Mouse (Mus musculus) small intestine, adult 2 months (tissue): ENCODE measurements around the gene Gm21915. TPM values are rescaled to one million over a fixed set of nuclear protein-coding genes. Genes with fewer than 3 reads are reported as not detected.

Experiments
- H3K27ac ChIP-seq: fragments of 200-500 bp; 2 replicates; pipeline ENCODE4 v1.5.1; 2012; ENCODE audit warnings: low read depth, low read length, control low read depth, inconsistent platforms; ENCODE audit not compliant: insufficient read depth
- H3K27me3 ChIP-seq: fragments of 200-500 bp; 2 replicates; pipeline ENCODE4 v1.6.1; 2012; ENCODE audit warnings: mild to moderate bottlenecking, moderate library complexity, low read length, inconsistent platforms; ENCODE audit not compliant: control insufficient read depth, insufficient read depth
- H3K36me3 ChIP-seq: fragments of 200-500 bp; 2 replicates; pipeline ENCODE4 v1.6.1; 2012; ENCODE audit warnings: mild to moderate bottlenecking, low read length, control low read depth, inconsistent platforms; ENCODE audit not compliant: control insufficient read depth, insufficient read depth
- H3K4me1 ChIP-seq: fragments of 200-500 bp; 2 replicates; pipeline ENCODE4 v1.6.1; 2012; ENCODE audit warnings: low read length, inconsistent platforms, mixed read lengths; ENCODE audit not compliant: control insufficient read depth, insufficient read depth, insufficient read length
- H3K4me3 ChIP-seq: fragments of 200-500 bp; 2 replicates; pipeline ENCODE4 v1.5.1; 2012; ENCODE audit warnings: low read depth, mild to moderate bottlenecking, control low read depth, inconsistent platforms, low read length, moderate library complexity
- CTCF ChIP-seq: fragments of 200-500 bp; IDR thresholded peaks from 2 replicates; pipeline ENCODE4 v1.5.1; 2012; ENCODE audit warnings: low read depth, mild to moderate bottlenecking, control low read depth, inconsistent platforms, low read length, moderate library complexity, mixed read lengths; ENCODE audit not compliant: insufficient replicate concordance, insufficient read length; ENCODE audit errors: extremely low read depth
- POLR2A ChIP-seq: fragments of 200-500 bp; IDR thresholded peaks from 2 replicates; pipeline ENCODE4 v1.6.1; 2012; ENCODE audit warnings: low read depth, mild to moderate bottlenecking, control low read depth, inconsistent platforms, low read length, moderate library complexity
- WGBS: fragments of 180-500 bp; shearing (Covaris S2); methylation state at CpG from one replicate; pipeline ENCODE4 v1.1.7; 2018; 5-methylcytosine and 5-hydroxymethylcytosine counted together
- polyA plus RNA-seq: library from polyadenylated mRNA; depleted of rRNA; stranded (reverse); fragments of >200 nt; gene quantifications from 2 replicates; pipeline ENCODE4 v1.2.3, GENCODE M21; 2012; rRNA removed

The Gm21915 gene
- polyA plus RNA-seq, 1 experiment = not detected

- WGBS = 50% methylated on average over 18 of the region's 18 CpGs
- no peak overlapping the region for H3K27ac ChIP-seq
- H3K4me3 ChIP-seq = no peak overlapping the region
- H3K36me3 ChIP-seq = no peaks in the 10 kb centered on the region
- TF ChIP-seq POLR2A = no peak
- no peak for TF ChIP-seq CTCF
- H3K27me3 ChIP-seq = no peaks in the 10 kb centered on the region
- H3K4me1 ChIP-seq = no peaks in the 10 kb centered on the region
Measured at GRCm38 (mm10) chr9:40717182-40717874, 46.9 kb downstream of the Gm21915 start.

- Histone ChIP-seq H3K27me3 (no peaks in the 10 kb centered on the region), H3K27ac (no peak overlapping the region), H3K4me1 (no peaks in the 10 kb centered on the region), H3K36me3 (no peaks in the 10 kb centered on the region), H3K4me3 (no peak overlapping the region)
- WGBS = 23% methylated on average over 7 of the region's 7 CpGs
- TF ChIP-seq POLR2A = no peak
- TF ChIP-seq CTCF = no peak
Measured at GRCm38 (mm10) chr9:40717875-40718185, 47.4 kb downstream of the Gm21915 start.

Other genes starting within 250 kb of the Gm21915 start
- gene Gramd1b, start 139.2 kb upstream of the Gm21915 start, polyA plus RNA-seq = 20.3 and 128 TPM in 2 replicates
- 34.0 and 37.6 TPM in 2 replicates for gene Clmp, start 15.3 kb downstream of the Gm21915 start, polyA plus RNA-seq
- gene Hspa8, start 130.4 kb downstream of the Gm21915 start, polyA plus RNA-seq = 685 and 816 TPM in 2 replicates
- gene Bsx, start 203.5 kb downstream of the Gm21915 start, polyA plus RNA-seq = not detected in 2 replicates